Mouse (Mus musculus): ENCODE data around the gene Arfip1.

Arfip1 gene

GRCm38 (mm10) chr3:84461687-84462086 lies 120.7 kb downstream of the Arfip1 start:
- in situ Hi-C loops (cut with MboI, MseI), result loop anchor here in 1 of 2 experiments (5.0 kb wide), 1 partner anchor 104 kb away; no protein-coding TSS in a partner anchor

- in situ Hi-C loops (cut with MboI, MseI), result loop anchor here in 1 of 2 experiments (5.0 kb wide), 1 partner anchor 104 kb away; no protein-coding TSS in a partner anchor
Measured at GRCm38 (mm10) chr3:84460952-84461351, 121.5 kb downstream of the Arfip1 start.

GRCm38 (mm10) chr3:84460499-84460898 lies 121.9 kb downstream of the Arfip1 start:
- in situ Hi-C loops (cut with MboI, MseI), result loop anchor here in 1 of 2 experiments (5.0 kb wide), 1 partner anchor 103 kb away; no protein-coding TSS in a partner anchor

- in situ Hi-C loops (cut with MboI, MseI), result loop anchor here in 1 of 2 experiments (5.0 kb wide), 1 partner anchor 71 kb away; no protein-coding TSS in a partner anchor
Measured at GRCm38 (mm10) chr3:84455733-84456417, 126.5 kb downstream of the Arfip1 start.

- in situ Hi-C loops (cut with MboI, MseI), result no loop called here
Measured at GRCm38 (mm10) chr3:84450651-84451050, 131.8 kb downstream of the Arfip1 start.

- in situ Hi-C loops (cut with MboI, MseI), result no loop called here
Measured at GRCm38 (mm10) chr3:84449015-84449414, 133.4 kb downstream of the Arfip1 start.

- in situ Hi-C loops (cut with MboI, MseI), result no loop called here
Measured at GRCm38 (mm10) chr3:84447803-84448202, 134.6 kb downstream of the Arfip1 start.
